Mouse (Mus musculus) gastrocnemius, adult 18-20 months (tissue): Measurements from ENCODE around the gene Brwd1. TPM values are rescaled to one million over a fixed set of nuclear protein-coding genes. Genes with fewer than 3 reads are reported as not detected.
"Not testable (repeated sequence)": the region's sequence is repeated elsewhere in the genome, so short reads cannot be mapped to it uniquely, and the experiment has no call there.

Experiments used
- DNase-seq: peaks from one replicate; pipeline ENCODE4 v3.0.0; 2021; ENCODE audit warnings: low spot score
- long read RNA-seq, 2 experiments: library from polyadenylated mRNA; stranded (forward); transcript quantifications; one replicate each; pipeline ENCODE4 v2.0.0; 2021
- total RNA-seq, 2 experiments: library from RNA; stranded (reverse); gene quantifications; 2 replicates each; pipeline ENCODE4 v1.2.3; 2021

The Brwd1 gene
- 10 to 100 TPM; 48.7 to 51.2 TPM for total RNA-seq
- long read RNA-seq, experiment 1, transcript Brwd1-203 (5 exons, 2,382 nt) = major isoform, 16 of 30 reads
- long read RNA-seq, experiment 1, partial matches to known transcripts = 5 of 30 reads
- long read RNA-seq, experiment 1, other reads (novel, unspliced or antisense) = 9 of 30 reads
- long read RNA-seq, experiment 2, transcript Brwd1-203 (5 exons, 2,382 nt) = major isoform, 8 of 15 reads
- long read RNA-seq, experiment 2, partial matches to known transcripts = 3 of 15 reads
- long read RNA-seq, experiment 2, other reads (novel, unspliced or antisense) = 4 of 15 reads

DNA sequence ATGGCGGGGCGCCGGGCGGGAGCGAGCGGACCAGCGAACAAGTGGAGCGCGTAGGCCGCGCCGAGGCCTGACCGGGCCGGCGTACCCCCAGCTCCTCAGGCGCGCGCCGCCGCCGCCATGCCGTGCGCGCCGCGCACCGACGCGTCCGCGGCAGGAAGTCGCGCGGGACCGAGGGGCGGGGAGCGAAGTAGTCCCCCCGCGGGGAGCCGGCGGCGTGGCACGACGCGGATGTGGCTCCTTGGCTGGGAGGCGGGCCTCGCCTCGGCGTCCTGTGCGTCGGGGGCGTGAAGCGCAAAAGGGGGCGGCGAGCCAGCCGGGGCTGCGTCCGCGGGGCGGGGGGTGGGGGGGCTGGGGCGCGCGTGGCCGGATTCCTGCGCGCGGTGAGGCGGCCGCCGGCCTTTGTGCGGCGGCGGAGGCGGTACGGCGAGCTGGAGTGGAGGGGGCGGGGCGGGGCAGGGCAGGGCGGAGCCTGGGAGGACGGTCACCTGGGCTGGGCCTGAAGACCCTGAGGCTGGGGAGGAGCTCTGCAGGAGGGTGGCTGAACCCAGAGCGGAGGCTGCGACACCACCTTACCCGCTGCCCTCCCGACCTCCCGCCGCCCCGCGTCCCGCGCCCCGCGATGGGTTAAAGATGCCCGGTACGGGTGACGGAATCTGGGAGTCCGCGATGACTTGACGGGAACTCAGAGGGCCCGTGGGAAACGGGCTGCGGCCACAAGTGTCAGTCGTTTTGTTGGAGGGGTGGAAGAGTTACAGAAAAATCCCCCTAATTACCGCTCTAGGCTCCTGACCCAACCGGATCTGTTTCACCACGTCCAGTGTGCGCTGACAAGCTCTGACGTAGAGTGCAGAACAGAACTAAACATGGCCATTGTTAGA lies at the start of gene Brwd1:
Brwd1 (minus strand) TSS at position 226 of the 878 bp plus-strand sequence.
- peak; percentile 89 for DNase-seq

DNA sequence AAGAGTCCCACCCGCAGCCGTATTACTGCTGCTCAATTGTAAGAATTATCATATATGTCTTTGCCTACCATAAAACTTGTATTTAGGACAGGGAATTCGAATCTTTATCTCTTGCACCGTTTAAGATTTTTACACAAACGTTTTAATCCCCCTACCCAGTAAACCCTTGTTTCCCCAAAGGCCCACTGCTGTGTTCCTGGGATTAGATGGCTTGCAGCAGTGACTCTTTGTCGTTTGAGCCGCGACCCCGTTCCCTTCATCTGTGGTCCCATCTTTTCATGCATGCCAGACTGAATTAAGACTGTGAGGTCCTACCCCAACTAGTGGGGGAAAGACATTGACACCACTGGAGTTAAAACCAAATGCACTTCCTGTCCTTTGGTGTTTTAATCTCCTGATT lies 46.1 kb upstream of the Brwd1 start:
- DNase-seq = no peak

DNA sequence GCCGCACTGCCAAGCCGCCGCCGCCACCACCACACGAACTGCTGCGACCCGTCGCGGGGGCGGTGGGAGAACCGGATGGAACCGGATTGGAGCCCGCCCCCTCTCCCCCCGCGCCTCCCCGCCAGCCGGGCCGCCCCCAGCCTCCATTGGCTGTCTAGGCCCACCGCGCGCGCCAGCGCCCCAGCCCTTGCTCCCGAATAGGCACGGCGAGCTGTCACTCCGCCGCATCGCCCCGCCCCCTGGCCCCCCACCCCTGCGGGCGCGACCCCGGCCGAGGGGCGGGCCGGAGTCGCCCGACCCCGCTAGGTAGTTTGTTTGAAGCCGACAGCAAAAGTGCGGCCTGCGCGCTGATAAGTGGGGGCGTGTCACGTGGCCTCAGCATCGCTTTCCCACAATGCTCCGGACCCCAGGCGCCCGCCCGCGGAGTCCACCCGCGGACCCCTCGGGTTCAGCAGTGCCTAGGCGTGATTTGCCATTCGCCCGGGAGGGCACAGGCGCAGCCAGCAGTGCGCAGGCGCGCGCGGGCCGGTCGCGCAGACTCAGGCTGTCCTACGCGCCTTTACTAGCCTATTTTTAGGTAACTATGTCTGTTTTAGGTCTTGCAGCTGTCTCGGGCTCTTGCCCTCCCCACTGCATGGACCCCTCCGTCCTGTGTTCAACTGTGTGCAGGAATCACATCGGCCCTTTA lies 45.5 kb upstream of the Brwd1 start, which contains the start of gene Hmgn1:
Hmgn1 (minus strand) TSS at position 73 of the 688 bp plus-strand sequence.
- peak; percentile 95 for DNase-seq

DNA sequence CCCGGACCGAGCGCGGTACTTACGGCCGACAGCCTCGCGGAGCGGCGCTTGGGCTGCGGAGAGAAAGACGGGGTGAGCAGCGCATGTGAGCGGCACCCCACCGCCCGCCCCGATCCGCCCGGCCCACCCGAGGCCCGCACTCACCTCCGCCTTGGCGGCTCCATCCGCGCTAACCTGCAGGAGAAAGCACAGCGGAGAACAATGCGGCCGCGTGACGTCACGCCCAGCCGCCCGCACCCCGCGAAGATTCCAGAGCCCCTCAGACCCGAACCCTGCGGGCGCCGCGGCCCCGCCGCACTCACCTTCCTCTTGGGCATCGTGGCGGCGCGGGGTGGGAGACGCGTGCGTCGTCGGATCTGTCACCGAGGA lies 44.9 kb upstream of the Brwd1 start:
- no peak for DNase-seq

DNA sequence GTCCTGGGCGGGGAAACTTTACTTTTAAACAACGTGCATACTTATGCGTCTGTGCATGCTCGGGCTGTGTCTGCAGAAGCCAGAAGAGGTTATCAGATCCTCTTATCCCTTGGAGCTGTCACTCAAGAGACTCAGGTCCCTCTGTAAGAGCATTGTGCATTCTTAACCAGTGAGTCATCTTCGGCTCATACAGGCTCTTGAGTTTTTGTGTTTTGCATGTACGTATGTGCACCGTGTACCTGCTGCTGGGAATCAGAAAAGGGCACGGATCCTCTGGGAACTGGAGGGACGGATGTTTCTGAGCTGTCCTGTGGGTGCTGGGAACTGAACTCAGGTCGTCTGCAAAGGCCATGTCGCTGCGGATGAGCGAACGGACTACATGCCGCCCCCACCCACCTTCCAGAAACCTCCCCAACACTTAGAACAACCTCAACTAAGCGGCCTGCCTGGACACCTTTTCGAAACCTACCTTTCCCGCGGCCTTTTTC lies 44.4 kb upstream of the Brwd1 start:
- no peak for DNase-seq

DNA sequence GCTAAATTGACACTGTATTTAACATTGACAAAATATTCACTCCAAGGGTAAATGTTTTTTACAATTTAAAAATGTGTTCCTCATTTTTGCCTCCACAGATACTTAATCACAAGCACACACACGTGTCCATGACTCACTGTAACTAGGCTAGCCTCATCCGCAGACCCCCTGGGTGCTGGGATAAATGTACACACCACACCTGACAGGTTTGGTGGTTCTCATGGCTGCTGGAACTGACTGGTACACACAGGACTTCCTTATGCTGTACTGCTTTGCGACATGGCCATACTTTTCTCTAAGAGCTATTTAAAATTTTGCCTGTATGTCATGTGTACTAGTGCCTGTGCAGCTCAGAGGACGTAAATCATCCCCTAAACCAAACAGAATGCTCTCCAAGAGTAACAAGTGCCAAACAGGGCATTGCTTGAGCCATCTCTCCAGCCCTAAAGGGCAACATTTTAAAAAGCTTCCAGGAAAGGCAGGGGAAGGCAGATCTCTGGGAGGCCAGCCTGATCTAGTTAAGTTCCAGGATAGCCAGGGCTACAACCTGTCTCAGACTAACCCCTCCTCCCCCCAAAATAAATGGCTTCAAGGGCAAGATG lies 37.8 kb upstream of the Brwd1 start:
- DNase-seq = no peak

DNA sequence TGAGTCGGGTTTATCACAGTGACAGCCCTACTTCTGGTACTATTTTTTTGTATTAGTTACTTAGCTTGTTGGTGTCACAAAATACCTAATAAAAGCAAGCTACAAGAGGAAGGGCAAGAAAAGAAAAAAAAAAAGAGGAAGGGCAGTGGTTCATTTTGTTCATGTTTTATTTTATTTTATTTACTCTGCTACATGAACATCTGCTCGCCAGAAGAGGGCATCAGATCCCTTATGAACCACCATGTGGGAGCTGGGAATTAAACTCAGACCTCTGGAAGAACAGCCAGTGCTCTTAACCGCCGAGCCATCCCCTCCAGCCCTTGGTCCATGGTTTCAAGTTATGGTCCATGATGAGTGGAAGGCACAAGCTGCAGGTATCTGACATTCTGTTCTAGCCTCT lies 32.4 kb upstream of the Brwd1 start:
- no peak for DNase-seq

DNA sequence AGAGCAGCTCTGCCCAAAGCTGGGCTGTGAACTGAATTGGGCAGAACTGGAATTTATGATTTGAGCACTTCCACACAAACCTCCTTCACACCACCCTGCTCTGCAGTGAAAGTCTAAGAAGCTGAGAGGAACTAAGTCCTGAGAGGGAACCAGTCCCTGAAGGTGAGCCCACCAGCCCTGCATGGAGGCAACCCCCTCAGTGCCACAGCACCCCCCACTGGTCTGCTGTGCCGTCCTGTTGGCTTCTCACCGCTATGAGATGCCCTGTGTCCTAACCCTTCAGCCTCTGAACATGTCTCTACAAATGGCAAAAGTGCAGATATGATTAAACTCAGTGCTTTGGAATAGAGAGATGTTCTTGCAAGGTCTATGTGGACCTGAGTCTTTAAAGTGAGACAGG lies 30.4 kb upstream of the Brwd1 start:
- no peak for DNase-seq

DNA sequence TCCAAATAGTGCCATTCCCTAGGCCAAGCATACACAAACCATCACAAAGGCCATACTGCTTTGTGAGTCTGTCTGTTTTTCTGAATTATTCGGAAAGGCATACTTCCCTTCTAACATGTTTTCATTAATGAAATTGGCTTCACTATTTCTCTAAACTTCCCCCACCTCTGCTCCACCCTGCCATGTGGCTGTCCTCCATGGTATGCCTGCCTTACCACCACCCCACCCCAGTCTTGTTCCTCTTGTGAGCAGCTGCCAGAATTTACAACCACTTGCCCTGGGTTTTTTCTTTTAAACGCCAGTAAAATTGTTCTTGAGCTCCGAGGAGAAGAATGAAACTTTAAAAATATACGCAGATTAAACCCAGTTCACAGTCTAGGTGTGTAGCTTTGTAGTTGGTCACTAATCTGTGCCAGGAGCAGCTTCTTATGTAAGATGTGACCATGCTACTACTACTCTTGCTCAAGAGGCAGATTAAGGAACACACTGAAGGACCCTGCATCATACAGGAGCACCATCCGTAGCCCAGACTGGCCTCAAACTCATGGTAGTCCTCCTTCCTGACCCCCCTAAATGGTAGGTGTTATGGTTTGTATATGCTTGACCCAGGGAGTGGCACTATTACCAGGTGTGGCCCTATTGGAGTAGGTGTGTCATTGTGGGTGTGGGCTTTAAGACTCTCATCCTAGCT lies 28.5 kb upstream of the Brwd1 start:
- DNase-seq = no peak

DNA sequence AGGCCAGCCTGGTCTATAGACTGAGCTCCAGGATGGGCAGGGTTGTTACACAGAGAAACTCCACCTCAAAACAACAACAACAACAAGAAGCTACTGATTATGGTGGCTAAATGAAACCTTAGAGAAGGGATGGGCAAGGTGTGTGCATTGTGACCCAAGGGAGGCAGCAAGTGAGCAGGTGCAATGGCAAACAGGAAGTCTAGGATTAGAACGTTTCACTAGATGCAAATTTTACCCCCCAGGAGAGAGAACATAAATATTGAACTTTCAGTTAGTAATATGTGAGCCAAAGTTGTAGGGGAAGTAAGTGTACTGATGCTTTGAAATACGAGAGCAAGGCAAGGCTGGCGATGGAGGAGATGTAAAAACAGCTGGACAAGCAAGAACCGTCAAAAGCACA lies 27.3 kb upstream of the Brwd1 start:
- no peak for DNase-seq

DNA sequence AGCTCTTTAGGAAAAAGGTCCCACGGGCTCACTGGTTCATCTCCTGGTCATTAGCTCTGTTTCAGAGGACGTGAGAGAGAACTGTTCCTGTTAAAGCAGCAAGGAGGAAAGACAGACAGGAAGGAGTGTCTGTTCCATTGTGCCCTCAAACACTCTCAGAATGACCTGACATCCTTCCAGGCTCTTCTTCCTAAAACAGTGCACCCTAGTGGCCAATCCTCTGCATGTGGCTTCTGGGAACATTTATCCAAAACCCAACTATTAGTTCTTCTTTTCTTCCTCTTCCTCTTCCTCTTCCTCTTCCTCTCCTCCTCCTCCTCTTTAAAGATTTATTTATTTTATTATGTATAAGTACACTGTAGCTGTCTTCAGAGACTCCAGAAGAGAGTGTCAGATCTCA lies 20.7 kb upstream of the Brwd1 start:
- peak; percentile 46 for DNase-seq

DNA sequence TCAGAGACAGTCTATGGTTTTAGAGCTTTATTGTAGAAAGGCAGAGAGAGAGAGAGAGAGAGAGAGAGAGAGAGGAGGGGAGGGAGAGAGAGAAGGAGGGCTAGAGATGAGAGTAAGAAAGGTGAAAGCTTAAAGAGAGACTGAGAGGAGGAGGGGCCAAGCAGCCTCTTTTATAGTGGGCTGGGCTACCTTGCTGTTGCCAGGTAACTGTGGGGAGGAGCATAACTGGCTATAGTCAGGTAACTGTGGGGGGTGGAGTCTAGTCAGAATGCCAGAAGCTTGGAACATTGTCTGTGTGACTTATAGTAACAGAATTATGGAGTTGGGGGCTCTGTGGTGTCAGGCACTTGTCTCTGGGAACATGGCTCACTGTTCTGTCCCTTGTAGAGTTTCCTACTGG lies 15.5 kb upstream of the Brwd1 start:
- DNase-seq = not testable (repeated sequence)

DNA sequence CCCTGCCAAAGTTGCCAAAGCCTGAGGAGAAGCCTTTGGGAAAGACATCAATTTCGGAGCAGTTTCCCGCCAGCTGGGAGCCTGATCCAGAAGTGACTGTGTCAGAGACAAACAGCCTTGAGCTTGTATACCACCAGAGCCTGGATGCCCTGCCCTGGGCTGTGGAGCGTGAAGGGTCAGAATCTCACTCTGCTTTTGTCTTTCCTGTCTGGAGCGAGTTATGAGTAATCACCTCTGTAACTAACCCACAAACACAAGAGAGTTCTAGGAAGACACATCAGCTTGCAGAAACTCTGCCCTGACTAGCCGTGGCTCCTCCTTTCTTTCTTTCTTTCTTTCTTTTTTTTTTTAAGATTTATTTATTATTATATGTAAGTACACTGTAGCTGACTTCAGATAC lies 13.6 kb upstream of the Brwd1 start:
- no peak for DNase-seq

DNA sequence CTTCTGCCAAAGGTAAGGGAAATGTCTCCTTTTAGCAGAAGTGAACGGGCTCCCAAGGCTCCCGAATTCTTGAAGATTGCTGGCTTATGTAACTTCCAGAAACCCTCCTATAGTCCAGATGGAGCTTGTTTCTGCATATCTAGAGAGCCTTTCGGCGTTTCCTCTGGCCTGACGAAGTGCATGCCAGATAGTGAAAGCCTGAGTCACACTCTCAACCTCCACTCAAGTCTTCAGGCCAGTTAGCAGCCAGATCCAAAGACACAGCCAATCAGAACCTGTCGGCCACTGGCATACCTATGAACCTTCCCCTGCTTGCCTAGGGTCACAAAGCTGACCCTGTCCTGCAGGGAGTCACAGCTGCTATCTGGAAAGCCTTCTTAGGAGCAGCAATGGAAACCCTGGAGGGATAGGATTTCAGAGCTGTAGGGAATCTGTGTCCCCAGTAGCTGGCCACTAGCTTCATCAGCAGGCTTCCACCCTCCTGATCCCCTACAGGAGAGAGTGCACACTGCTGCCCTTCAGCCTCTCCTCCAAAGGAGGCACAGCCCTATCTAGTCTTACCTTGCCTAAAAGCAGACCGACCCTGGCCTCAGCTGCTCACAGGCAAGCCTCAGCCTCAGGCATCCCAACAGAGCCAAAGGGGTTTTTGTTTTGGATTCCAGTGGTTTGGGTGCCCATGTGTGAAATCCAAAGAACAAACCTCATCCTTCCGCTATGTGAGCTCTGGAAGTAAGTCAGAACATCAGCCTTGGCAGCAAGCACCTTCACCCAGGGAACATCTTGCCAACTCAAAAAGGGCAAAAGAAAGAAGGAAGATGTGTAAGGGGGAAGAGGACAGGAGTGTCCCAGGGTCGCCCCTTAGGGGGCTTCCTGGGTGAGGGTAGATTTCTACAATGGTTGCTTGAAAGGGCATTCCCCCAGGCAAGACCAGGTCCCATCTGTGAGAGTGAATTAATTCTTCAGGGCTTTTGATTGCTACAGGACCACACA lies 9.5 kb upstream of the Brwd1 start:
- peak; percentile 50 for DNase-seq

DNA sequence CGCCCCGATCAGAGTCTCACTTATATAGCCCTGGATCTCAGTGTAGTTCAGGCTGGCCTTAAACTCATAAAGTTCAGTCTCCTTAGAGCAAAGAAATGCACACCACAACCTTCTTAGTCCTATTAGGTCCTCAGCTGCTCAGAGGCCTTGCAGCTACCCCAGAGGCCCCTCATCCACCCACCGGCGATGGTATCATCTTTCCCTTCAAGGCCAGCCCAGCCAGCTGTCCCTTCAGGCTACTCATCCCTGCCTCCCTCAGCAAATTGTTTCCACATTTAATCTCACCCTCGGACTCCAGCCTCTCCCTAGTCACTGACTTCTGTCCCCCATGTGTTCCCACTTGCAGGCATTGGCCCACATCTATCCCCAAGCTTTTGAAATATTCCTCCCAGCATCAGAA lies 5.8 kb upstream of the Brwd1 start:
- no peak for DNase-seq

DNA sequence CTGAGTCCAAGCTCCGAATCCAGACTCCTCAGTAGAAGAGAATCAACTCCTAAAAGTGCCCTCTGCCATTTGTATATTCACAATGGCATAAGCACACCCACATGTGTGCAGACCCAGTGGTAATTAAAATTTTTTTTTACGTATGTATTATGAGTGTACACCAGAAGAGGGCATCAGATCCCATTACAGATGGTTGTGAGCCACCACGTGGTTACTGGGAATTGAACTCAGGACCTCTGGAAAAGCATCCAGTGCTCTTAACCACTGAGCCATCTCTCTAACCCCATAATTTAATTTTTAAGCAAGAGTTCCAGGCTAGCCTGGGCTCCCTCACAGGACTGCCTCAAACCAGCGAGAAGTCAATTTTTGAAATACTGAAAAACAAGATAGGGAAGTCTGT lies 5.1 kb upstream of the Brwd1 start:
- DNase-seq = no peak

DNA sequence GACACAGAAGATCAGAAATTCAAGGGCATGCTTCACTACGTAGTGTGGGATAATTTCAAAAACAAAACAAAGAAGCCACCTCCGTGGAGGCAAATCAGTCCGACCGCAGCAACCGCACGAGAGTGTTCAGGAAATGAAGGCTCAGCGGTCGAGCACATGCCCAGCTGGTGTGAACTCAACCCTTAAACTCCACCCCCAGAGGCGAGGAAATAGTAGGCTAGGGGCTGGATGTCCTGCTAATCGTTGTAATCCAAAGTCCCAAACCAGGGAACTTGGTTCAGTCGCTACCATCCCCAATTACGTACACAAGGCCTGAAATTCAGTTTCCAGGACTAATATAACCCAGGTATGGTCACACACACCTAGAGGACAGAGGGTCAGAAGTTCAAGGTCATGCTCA lies 4.7 kb upstream of the Brwd1 start:
- DNase-seq = no peak

DNA sequence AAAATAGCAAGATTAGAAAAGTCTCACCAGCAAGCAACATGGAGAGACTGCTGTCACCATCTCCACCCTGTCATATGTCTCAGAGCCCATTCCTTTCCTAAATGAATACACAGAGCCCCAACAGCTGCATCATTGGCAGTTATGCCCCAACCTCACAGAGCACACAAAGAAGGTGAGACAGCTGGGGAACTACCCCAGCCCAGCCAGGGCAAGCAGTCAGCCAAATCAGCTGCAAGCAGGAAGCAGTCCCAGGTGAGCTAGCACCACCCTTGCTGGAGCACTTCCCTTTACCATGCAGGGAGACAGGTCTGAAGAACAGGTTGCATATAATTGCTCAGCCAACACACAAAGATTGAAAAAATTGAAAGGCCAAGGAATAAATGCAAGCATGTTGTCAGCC lies 3.3 kb upstream of the Brwd1 start:
- DNase-seq = no peak

DNA sequence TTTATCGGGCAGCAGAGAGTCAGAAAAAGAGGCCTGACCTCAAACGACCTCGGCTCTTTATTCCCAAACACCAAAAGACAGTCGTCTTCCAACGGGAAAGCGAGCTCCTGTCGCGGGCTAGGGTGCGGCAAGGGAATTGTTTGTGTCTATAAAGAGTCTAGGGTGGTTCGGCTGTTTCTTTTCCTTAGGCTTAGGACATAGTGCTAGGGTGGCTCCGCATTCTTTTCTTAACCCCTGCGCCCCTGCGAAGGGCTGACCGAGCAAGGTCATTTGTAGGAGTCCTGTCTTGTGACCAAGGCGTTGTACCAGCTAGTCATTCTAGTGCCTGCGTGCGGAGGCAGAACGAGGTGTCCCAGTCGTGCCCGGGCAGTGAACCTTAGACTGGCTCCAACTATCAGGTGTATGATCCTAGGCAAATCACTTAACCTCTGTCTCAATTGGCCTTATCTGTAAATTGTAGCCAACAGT lies 887 bp upstream of the Brwd1 start:
- DNase-seq = peak; percentile 63

DNA sequence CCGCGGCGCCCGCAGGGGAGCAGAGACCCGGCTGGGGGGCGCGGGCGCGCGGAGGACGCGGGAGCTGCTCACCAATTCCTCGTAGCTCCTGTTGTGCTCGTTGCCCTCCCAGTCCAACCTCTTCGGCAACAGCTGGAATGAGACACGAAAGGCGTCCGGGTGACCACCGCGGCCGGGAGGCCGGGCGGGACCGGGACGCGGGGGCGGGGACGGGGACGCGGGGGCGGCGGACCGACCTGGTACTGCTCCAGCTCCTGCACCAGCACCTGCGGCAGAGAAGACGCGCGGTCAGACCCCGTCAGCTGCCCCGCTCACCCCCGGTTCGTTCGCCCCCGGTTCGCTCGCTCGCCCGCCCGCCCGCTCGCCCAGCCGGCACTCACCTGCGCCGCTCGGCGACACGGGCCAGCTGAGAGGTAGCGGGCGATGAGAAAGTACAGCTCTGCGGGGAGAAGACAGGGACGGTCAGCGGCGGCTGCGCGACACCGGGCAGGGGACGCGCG lies 534 bp downstream of the Brwd1 start:
- DNase-seq = no peak
